Mouse (Mus musculus) adipose tissue, adult 10 weeks (tissue): ENCODE measurements around the gene Olfr1106. TPM values are rescaled to one million over a fixed set of nuclear protein-coding genes. Genes with fewer than 3 reads are reported as not detected.

ENCODE experiments used
- polyA plus RNA-seq: library from polyadenylated mRNA; stranded (reverse); fragments of 350-450 nt; fragmentation: Illumina TruSeq; extraction: RNeasy Lipid Tissue Mini Kit (QIAGEN cat#74804); gene quantifications from one replicate; pipeline ENCODE4 v1.2.3, GENCODE M21; 2014; ENCODE audit warnings: low read depth, low replicate concordance

Gene Olfr1106
- polyA plus RNA-seq = not detected

DNA sequence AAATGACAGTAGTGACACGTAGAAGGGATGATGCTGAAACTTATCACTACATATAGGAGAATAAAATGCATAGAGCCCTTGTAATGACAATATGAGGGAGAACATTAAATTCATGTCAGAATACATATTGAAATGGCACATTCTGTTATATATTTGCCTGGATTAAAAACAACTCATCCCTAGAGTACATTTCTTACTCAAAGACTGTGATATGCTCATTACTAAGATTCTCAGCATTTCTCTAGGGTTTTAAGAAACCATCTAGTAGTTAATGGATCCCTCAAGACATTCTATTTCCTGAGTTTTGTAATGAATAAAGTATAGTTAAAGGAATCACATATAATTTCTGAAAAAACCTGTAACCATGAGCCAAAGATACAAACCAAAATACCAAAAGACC, at the start of gene Olfr1106:
Gene Olfr1106 (minus strand): TSS at position 101 of the 400 bp plus-strand sequence.

DNA sequence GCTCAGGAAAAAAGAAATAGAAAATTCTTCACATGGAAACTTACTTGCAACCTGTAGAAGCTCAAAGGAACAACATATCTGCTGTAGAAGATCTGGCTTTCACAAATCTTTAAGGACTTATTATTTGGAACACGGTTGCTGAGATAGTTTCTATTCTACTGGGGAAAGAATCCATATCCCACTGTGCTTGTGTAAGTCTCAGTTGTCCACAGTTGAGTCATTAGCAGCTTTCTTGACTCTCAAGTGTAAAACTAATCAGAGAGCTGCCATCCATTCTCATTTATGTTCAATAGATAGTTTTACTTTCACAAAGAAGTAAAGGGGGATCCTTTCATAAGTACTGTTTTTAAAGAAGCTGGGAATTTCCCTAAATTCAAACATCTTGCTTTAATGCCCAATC, 43.8 kb upstream of the Olfr1106 start, which contains the start of gene Olfr1109:
Gene Olfr1109 (minus strand): TSS at position 101 of the 400 bp plus-strand sequence.

DNA sequence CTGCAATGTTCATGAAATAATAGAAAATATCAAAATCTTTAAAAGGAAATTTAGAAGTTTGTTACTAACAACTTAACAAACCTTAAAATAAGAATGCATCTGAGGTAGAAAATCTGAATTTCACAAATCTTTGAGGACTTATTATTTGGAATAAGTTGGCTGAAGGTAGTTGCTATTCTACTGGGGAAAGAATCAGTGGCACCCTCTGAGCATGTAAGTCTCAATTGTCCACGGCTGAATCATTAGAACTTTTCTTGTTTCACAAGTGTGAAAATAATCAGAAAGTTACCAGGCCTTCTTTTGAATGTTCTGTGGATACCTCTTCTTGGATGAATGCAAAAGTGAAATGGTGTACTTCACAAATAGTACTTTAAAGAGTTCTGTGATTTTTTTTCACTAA, 23.6 kb upstream of the Olfr1106 start, which contains the start of gene Olfr1107:
Gene Olfr1107 (minus strand): TSS at position 101 of the 400 bp plus-strand sequence.

DNA sequence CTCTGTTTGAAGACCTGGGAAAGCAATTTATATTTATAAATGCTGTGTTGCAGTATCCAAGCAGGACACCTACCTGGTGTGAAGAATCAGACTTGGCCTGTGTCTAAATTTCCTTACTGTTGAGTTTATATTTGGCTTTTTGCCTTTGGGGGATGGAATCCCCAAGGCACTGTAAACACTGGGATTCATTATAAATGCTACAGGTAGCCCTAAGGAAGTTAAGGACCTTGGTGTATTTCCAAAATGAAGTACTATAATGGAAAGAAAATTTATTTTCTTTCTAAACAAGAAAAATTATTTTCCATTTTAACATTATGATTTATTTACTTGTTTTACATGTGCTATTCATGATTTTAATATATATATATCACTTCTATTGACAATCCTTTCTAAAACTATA, 15.6 kb downstream of the Olfr1106 start, which contains the start of gene Olfr1105:
Gene Olfr1105 (minus strand): TSS at position 101 of the 400 bp plus-strand sequence.

DNA sequence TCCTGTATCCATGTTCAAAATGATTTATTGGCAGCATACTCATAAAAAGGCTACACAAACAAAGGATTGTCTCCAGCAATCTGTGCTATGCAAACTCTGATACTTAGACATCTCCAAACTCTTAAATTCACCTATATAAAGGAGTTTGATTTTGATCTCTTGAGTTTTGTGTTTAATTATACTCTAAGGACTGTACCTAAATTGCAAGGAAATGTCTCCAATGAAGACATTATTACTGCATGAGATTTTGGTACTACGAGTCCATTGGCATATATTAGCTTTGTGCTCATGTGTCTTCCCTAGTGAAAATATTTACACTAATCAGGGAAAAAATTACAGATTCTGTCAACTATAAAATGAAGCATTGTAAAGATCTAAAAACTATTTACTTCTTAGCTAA, 25.1 kb downstream of the Olfr1106 start, which contains the start of gene Olfr1104:
Gene Olfr1104 (minus strand): TSS at position 101 of the 400 bp plus-strand sequence.

DNA sequence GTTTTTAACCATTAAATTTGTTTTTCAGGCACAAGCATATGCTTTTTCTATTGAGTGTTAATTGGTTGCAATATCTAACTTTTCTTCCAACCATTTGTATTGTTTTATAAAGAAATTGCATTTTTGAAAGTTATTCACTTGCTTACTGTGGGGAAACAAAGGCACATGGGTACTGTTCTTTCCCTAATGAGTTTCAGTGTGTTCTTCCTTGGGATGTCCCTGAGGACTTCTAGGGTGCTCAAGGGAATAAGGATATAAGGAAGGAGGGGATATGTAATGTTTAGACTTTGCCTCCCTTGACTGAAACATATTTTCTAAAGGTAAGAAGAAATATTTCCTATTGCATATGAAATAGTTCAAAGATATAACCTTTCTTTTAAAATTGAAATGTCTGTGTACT, 54.0 kb downstream of the Olfr1106 start, which contains the start of gene Olfr1102:
Gene Olfr1102 (plus strand): TSS at position 301 of the 400 bp plus-strand sequence.

Other genes starting within 250 kb of the Olfr1106 start
- gene Olfr141, start 242.3 kb downstream of the Olfr1106 start, polyA plus RNA-seq = not detected
- gene Olfr1094, start 227.6 kb downstream of the Olfr1106 start, polyA plus RNA-seq = not detected
- not detected for gene Olfr1095, start 200.6 kb downstream of the Olfr1106 start, polyA plus RNA-seq
- gene Gm13723, start 177.5 kb downstream of the Olfr1106 start, polyA plus RNA-seq = not detected
- not detected for gene Olfr1097, start 160.1 kb downstream of the Olfr1106 start, polyA plus RNA-seq
- gene Olfr1098, start 127.7 kb downstream of the Olfr1106 start, polyA plus RNA-seq = not detected
- not detected for gene Olfr1099, start 91.6 kb downstream of the Olfr1106 start, polyA plus RNA-seq
- not detected for gene Olfr1100, start 72.3 kb downstream of the Olfr1106 start, polyA plus RNA-seq
- gene Olfr1101, start 61.1 kb downstream of the Olfr1106 start, polyA plus RNA-seq = not detected
- not detected for gene Olfr1102, start 53.9 kb downstream of the Olfr1106 start, polyA plus RNA-seq
- gene Olfr1104, start 25.2 kb downstream of the Olfr1106 start, polyA plus RNA-seq = not detected
- gene Olfr1105, start 15.7 kb downstream of the Olfr1106 start, polyA plus RNA-seq = not detected
- not detected for gene Olfr1107, start 23.5 kb upstream of the Olfr1106 start, polyA plus RNA-seq
- gene Olfr1109, start 43.7 kb upstream of the Olfr1106 start, polyA plus RNA-seq = not detected
- not detected for gene Olfr259, start 62.3 kb upstream of the Olfr1106 start, polyA plus RNA-seq
- gene Olfr1110, start 88.0 kb upstream of the Olfr1106 start, polyA plus RNA-seq = not detected
- not detected for gene Olfr1111, start 100.4 kb upstream of the Olfr1106 start, polyA plus RNA-seq
- not detected for gene Olfr1112, start 135.5 kb upstream of the Olfr1106 start, polyA plus RNA-seq
- gene Olfr1113, start 156.7 kb upstream of the Olfr1106 start, polyA plus RNA-seq = not detected
- not detected for gene Olfr1115, start 195.7 kb upstream of the Olfr1106 start, polyA plus RNA-seq
- gene Olfr1116, start 215.3 kb upstream of the Olfr1106 start, polyA plus RNA-seq = not detected